Mouse (Mus musculus) retina, adult 2 months (tissue): ENCODE results near the gene Cacnb4.

ENCODE experiments used
- DNase-seq: peaks from one replicate; pipeline ENCODE4 v3.0.0-alpha.2; 2012; ENCODE audit warnings: low read depth, low spot score

Gene Cacnb4

GRCm38 (mm10) chr2:52423611-52424247 is 252.9 kb downstream of the Cacnb4 start:
- no peak for DNase-seq

- no peak for DNase-seq
Observed at GRCm38 (mm10) chr2:52422871-52423610, 253.6 kb downstream of the Cacnb4 start.

DNA sequence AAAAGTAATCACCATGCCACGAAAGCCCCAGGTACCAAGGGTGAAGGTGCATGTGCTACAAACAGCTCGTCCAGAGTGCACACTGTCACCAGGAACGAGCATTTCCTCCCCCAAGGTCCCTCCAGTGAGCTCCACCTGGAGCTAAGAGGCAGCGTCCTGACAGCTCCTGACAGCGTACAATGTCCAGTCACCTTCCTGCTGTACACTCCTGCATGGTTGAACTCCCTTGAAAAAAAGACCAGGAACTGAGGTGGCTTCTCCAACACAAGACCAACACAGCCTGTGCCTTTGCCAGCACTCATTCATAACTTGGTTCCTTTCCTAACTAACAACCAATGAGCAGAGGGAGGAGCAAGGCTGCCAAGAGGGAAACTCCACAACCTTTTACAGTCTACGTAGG is 255.4 kb downstream of the Cacnb4 start:
- no peak for DNase-seq

DNA sequence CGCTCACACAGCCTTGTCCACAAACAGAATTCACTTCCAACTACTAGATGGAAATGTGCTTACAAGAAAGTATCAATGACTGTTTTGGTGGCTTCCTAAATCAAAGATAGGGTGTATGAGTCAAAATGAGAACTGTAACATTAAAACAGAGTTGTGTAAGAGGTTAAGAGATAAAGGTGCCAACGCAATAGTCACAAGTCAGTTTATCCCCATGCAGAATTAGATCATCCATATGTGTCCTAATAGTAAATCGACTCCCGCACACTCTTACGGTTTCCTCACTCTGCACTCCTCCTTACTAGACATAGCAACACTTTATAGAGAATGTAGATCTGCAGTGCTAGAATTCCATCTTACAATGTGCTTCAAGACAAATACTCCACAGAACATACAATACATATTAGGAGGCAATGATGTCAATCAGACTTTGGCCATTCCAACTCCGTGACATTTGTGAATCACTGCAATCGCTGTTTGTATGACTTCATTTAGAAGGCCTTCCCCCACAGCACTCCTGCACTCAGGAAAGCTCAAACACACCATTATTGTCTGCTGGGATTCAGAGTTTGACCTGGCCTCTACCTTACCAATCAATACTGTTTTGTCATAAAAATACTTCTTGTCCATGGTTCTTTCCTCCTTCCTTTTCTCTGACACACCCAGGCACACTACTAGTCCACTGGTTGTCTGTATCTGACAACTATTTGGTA is 256.5 kb downstream of the Cacnb4 start:
- DNase-seq = no peak

DNA sequence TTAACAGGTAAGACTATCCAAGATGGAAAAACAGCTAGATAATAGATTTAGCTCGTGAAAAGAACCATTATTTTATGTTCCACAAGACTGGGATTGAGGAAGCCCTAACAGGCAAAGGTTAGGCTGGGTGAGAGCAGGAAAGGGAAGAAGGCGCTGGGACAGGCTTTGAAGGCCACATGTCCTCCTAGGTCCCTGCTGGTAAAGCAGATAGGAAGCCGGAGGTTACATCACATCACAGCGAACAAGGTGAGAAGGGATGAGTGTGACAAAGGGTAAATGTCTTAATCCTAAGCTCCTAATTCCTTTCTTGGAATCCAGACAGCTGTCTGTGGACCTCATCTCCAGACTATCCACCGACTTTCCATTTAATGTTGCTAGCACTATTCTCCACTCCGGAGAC is 257.3 kb downstream of the Cacnb4 start:
- no peak for DNase-seq

- DNase-seq = no peak
Observed at GRCm38 (mm10) chr2:52412524-52413037, 264.1 kb downstream of the Cacnb4 start.

DNA sequence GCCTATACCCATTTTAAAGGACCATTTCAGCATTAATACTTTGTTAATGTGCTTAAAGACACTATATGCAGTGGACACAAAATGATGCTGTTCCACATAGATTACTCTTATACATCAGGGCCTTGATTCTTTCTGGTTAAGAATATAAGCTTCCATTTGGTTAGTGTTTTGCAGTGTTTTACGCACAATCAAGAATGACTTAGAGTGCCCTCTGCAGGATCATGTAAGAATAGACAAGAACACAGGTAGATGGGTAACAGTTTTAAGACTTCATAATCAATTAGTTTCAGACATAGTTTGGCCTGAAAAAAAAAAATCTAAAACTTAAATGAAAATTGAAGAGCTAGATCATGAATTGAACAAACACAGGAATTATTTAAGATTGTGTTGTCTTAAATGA is 270.2 kb downstream of the Cacnb4 start:
- no peak for DNase-seq

- no peak for DNase-seq
Observed at GRCm38 (mm10) chr2:52405238-52405637, 271.4 kb downstream of the Cacnb4 start.

GRCm38 (mm10) chr2:52394529-52394928 is 282.1 kb downstream of the Cacnb4 start:
- DNase-seq = no peak

- no peak for DNase-seq
Observed at GRCm38 (mm10) chr2:52390415-52390975, 286.1 kb downstream of the Cacnb4 start.

GRCm38 (mm10) chr2:52389975-52390374 is 286.7 kb downstream of the Cacnb4 start:
- DNase-seq = no peak

DNA sequence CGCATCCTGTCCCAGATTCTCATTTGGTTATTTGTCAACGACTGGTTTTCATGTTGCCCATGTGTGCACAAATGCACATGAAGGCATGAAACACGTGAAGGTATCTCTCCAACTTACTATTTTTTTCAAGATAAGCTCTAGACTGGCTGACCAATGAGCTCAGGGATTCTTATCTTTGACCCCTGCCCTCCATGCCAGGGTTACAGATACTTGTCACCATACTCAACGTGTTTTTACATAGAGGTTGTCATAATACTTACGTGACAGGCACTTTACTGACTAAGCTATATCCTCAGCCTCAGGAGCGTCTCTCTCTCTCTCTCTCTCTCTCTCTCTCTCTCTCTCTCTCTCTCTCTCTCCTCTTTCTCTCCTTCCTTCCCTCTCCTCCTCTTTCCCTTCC is 290.2 kb downstream of the Cacnb4 start:
- no peak for DNase-seq

- no peak for DNase-seq
Observed at GRCm38 (mm10) chr2:52386037-52386436, 290.6 kb downstream of the Cacnb4 start.

- no peak for DNase-seq
Observed at GRCm38 (mm10) chr2:52378848-52379261, 297.8 kb downstream of the Cacnb4 start.

DNA sequence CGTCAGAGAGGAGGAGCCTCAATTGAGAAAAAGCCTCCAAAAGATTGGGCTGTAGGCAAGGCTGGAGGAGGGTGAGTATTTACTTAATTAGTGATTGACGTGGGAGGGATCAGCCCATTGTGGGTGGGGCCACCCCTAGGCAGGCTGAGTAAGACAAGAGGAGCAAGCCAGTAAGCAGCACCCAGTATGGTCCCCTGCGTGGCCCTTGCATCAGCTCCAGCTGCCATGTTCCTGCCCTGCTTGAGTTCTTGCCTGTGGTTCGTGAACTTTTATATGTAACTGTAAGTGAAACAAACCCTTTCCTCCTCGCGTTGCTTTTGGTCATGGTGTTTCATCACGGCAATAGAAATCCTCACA is 298.2 kb downstream of the Cacnb4 start, which contains the start of gene Neb:
Gene Neb (minus strand): TSS at position 27 of the 357 bp plus-strand sequence.
- no peak for DNase-seq
